Mouse (Mus musculus) liver, postnatal 0 days (tissue): ENCODE results near the gene Riox2. TPM values are rescaled to one million over a fixed set of nuclear protein-coding genes. Genes with fewer than 3 reads are reported as not detected.

Source experiments
- ATAC-seq: fragments of 200-750 bp; cut with Nextera tagmentation; 2 replicates; pipeline ENCODE4 v1.8.0; 2017; ENCODE audit warnings: mild to moderate bottlenecking, moderate library complexity
- DNase-seq: peaks from one replicate; pipeline ENCODE4 v3.0.0-alpha.2; 2016
- H3K27ac ChIP-seq: fragments of 300-500 bp; sonication (generic); 2 replicates; pipeline ENCODE4 v1.5.1; 2014; ENCODE audit warnings: antibody characterized with exemption, moderate library complexity, mild to moderate bottlenecking, low read depth
- H3K27me3 ChIP-seq: fragments of 300-500 bp; sonication (generic); 2 replicates; pipeline ENCODE4 v1.6.1; 2014; ENCODE audit warnings: low read length, control low read depth, mixed read lengths; ENCODE audit not compliant: insufficient read depth
- H3K36me3 ChIP-seq: fragments of 300-500 bp; sonication (generic); replicated peaks from 2 replicates; pipeline ENCODE4 v1.6.1; 2014; ENCODE audit warnings: mild to moderate bottlenecking, control low read depth, low read length, moderate library complexity, mixed read lengths; ENCODE audit not compliant: insufficient read depth
- H3K4me1 ChIP-seq: fragments of 300-500 bp; sonication (generic); 2 replicates; pipeline ENCODE4 v1.6.1; 2014; ENCODE audit warnings: antibody characterized with exemption, mild to moderate bottlenecking, control low read depth; ENCODE audit not compliant: insufficient read depth
- H3K4me2 ChIP-seq: fragments of 300-500 bp; sonication (generic); 2 replicates; pipeline ENCODE4 v1.6.1; 2014; ENCODE audit warnings: low read depth, mild to moderate bottlenecking, low read length, moderate library complexity, mixed read lengths
- H3K4me3 ChIP-seq: fragments of 300-500 bp; sonication (generic); 2 replicates; pipeline ENCODE4 v1.5.1; 2014; ENCODE audit warnings: low read depth, low read length
- H3K9ac ChIP-seq: fragments of 300-500 bp; sonication (generic); replicated peaks from 2 replicates; pipeline ENCODE4 v1.6.1; 2014; ENCODE audit warnings: mild to moderate bottlenecking, moderate library complexity
- H3K9me3 ChIP-seq: fragments of 300-500 bp; sonication (generic); 2 replicates; pipeline ENCODE4 v1.6.1; 2016; ENCODE audit warnings: mild to moderate bottlenecking, control low read depth, low read length, mixed read lengths
- CTCF ChIP-seq: sonication (generic); IDR thresholded peaks from 2 replicates; pipeline ENCODE4 v1.5.1; 2016; ENCODE audit warnings: antibody characterized with exemption, low read depth
- EP300 ChIP-seq: IDR thresholded peaks from 2 replicates; pipeline ENCODE4 v1.6.1; 2016; ENCODE audit warnings: antibody characterized with exemption, low read depth, mild to moderate bottlenecking
- WGBS: fragments of 180-500 bp; shearing (Covaris S2); extraction: QIAGEN DNeasy Blood & Tissue Kit; methylation state at CpG from one replicate; pipeline ENCODE4 v1.1.7; 2014; ENCODE audit not compliant: insufficient replicate concordance; 5-methylcytosine and 5-hydroxymethylcytosine counted together
- polyA plus RNA-seq: library from polyadenylated mRNA; unstranded; fragments of >200 nt; fragmentation: Nextera tagmentation; extraction: Ambion mirVana; gene quantifications from 2 replicates; pipeline ENCODE4 v1.2.1, GENCODE M21; 2015

Gene Riox2
- polyA plus RNA-seq, 1 experiment from 2014 or later, result 10.4 TPM

DNA sequence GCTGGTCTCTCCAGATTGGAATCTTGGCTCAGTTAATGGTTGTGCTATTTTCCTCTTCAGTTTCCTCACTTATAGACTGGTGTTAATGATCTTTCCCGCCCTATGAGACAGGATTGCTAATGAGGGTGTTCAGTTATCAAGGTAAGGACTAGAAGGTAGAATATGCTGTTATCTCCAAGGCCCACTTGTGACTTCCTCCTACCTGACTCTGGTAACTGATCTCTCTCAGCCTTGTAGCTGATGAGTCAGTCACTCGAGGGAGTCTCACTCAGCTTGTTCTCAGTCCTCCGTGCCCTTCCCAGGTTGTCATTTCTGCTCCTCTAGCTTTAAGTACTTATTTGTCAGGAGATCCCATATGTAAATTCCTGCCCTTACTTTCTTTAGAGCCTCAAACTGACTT, 6.4 kb downstream of the Riox2 start:
- whole genome bisulfite sequencing, result 72% methylated on average over 3 of the region's 3 CpGs
- Histone ChIP-seq H3K4me1 (0 out of 2 replicates have a peak, but pooled peaks cover 1% of the 10 kb centered on the region), H3K9me3 (no peaks in the 10 kb centered on the region), H3K9ac (no peak overlapping the region), H3K4me3 (no peak overlapping the region), H3K27me3 (no peaks in the 10 kb centered on the region), H3K4me2 (no peak overlapping the region), H3K27ac (no peak overlapping the region), H3K36me3 (peaks cover 42% of the 10 kb centered on the region)
- no peak for TF ChIP-seq CTCF
- TF ChIP-seq EP300, result no peak
- no peak for ATAC-seq
- DNase-seq, result no peak

DNA sequence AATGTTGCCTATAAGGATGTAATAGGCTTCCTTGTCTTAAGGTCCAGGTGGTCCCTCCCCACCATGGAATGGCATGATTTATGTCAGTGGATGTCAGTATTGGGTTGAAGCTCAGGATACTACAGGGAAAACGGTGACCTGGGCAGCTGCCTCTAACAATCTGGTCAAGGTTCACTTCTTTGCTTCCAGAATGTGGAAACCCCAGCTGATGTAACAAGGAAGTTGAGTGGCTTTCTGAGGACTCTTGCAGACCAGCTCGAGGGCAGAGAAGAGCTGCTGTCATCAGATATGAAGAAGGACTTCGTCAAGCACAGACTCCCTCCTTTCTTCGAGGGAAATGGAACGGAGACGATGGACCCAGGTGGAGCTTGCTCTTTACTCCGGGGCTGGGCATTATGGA, 15.7 kb downstream of the Riox2 start:
- no peak for TF ChIP-seq EP300
- no peak for TF ChIP-seq CTCF
- WGBS, result 65% methylated on average over 7 of the region's 7 CpGs
- Histone ChIP-seq H3K9me3 (no peaks in the 10 kb centered on the region), H3K4me1 (no peaks in the 10 kb centered on the region), H3K27me3 (no peaks in the 10 kb centered on the region), H3K4me2 (no peak overlapping the region), H3K9ac (no peak overlapping the region), H3K4me3 (no peak overlapping the region), H3K27ac (no peak overlapping the region), H3K36me3 (peaks cover 47% of the 10 kb centered on the region)
- DNase-seq, result no peak
- ATAC-seq, result no peak

- 68% methylated on average over 9 of the region's 9 CpGs for WGBS
- Histone ChIP-seq H3K27ac (no peak overlapping the region), H3K4me1 (no peaks in the 10 kb centered on the region), H3K36me3 (peaks cover 45% of the 10 kb centered on the region), H3K9ac (no peak overlapping the region), H3K27me3 (no peaks in the 10 kb centered on the region), H3K9me3 (no peaks in the 10 kb centered on the region), H3K4me3 (no peak overlapping the region), H3K4me2 (no peak overlapping the region)
- no peak for TF ChIP-seq EP300
- TF ChIP-seq CTCF, result no peak
- no peak; the same call in 1 of the 2 replicates for ATAC-seq
- DNase-seq, result no peak
These were observed 16.5 kb downstream of the Riox2 start for GRCm38 (mm10) chr16:59487975-59488548.

DNA sequence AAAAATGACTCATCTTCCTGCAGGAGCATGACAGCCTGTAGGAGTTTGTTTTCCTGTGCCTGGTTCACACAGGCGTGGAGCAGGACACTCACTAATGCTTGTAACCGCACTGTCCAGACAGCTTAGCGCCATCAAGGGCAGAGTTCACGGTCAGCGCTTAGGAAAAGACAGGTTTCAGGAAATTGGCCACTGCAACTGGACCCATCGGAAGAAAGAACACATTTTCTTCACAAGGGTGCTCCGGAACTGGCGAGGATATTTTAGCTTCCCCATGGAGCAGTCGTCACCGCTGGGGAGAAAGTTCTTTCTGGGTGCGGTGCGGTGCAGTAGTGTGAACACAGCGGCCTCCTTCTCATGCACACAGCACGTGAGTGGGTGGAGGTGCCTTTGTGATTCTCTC, 21.6 kb downstream of the Riox2 start:
- no peak overlapping the region for H3K9ac ChIP-seq
- H3K4me2 ChIP-seq, result no peak overlapping the region
- H3K4me3 ChIP-seq, result no peak overlapping the region
- 89% methylated on average over 14 of the region's 14 CpGs for WGBS
- H3K36me3 ChIP-seq, result peaks cover 33% of the 10 kb centered on the region
- TF ChIP-seq CTCF (no peak), EP300 (no peak)
- no peaks in the 10 kb centered on the region for H3K4me1 ChIP-seq
- DNase-seq (no peak), ATAC-seq (no peak)
- H3K9me3 ChIP-seq, result no peaks in the 10 kb centered on the region
- H3K27me3 ChIP-seq, result no peaks in the 10 kb centered on the region
- no peak overlapping the region for H3K27ac ChIP-seq

DNA sequence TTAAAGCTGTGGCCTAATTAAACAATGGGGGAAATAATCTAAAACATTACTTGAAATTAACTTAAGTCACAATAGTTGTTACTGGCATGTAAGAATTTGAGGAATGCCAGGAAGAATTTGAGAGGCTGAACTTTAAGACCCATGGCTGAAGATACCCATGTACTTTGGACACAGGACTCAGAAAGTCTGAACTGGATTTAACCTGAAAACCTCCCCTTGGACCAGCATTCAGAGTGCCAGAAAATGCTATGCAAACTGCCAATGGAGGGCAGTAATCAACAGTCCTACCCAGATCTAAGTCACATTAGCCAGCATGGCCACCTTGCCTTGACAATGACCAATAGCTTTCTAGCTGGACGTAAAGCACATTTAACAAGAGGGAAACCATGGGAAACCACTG, 26.4 kb downstream of the Riox2 start:
- TF ChIP-seq EP300 (no peak), CTCF (no peak)
- 78% methylated on average over 1 of the region's 1 CpGs for WGBS
- ATAC-seq (no peak), DNase-seq (no peak)
- peaks cover 8% of the 10 kb centered on the region for H3K36me3 ChIP-seq
- H3K4me2 ChIP-seq, result no peak overlapping the region
- H3K4me1 ChIP-seq, result no peaks in the 10 kb centered on the region
- H3K4me3 ChIP-seq, result no peak overlapping the region
- H3K27me3 ChIP-seq, result no peaks in the 10 kb centered on the region
- no peak overlapping the region for H3K9ac ChIP-seq
- H3K27ac ChIP-seq, result no peak overlapping the region
- H3K9me3 ChIP-seq, result no peaks in the 10 kb centered on the region

DNA sequence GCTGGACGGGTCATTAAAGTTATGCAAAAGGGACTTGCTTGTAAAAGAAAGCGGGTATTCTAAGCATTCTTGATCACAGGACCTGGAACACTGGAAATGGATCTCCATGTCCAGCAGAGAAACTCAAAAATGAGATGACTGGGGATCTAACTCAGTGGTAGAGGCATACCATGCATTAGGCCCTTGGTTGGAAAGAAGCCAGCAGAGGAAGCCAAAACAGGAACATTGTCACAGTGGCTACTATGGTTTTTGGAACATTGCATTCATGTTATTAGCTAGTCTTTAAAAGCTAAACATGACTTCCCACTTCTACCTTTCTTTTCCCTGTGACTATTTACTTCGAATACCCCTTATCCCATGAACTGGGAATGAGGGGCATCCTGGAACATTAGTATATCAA, 27.6 kb downstream of the Riox2 start:
- Histone ChIP-seq H3K36me3 (peaks cover 5% of the 10 kb centered on the region; the same call in 1 of the 2 replicates), H3K27ac (no peak overlapping the region), H3K27me3 (no peaks in the 10 kb centered on the region), H3K9me3 (no peaks in the 10 kb centered on the region), H3K4me2 (no peak overlapping the region), H3K4me3 (no peak overlapping the region), H3K4me1 (no peaks in the 10 kb centered on the region), H3K9ac (no peak overlapping the region)
- TF ChIP-seq EP300, result no peak
- TF ChIP-seq CTCF, result no peak
- 87% methylated on average over 3 of the region's 3 CpGs for WGBS
- no peak for ATAC-seq
- no peak for DNase-seq

DNA sequence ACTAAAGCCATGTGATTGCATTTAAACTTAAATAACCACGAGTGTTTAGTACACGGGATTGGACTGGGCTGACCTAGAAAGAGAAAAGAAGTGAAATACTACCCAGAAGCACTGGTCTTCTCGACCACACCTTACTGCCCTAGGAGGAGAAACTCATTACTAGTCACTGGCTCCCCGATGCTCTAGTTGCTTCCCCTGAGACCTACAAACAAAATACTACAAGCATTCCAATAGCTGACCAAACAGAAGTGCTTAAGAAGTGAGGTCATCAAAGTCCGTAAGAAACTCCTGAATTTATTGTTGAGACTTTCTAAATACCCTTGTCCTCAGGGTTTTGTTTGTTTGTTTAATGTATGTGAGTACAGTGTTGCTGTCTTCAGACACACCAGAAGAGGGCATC, 38.3 kb downstream of the Riox2 start:
- DNase-seq (no peak), ATAC-seq (no peak)
- no peak overlapping the region for H3K4me3 ChIP-seq
- no peak overlapping the region for H3K4me2 ChIP-seq
- no peak overlapping the region for H3K9ac ChIP-seq
- TF ChIP-seq CTCF (no peak), EP300 (no peak)
- H3K9me3 ChIP-seq, result no peaks in the 10 kb centered on the region
- H3K36me3 ChIP-seq, result no peaks in the 10 kb centered on the region
- WGBS, result 70% methylated on average over 5 of the region's 5 CpGs
- no peaks in the 10 kb centered on the region for H3K4me1 ChIP-seq
- H3K27me3 ChIP-seq, result no peaks in the 10 kb centered on the region
- H3K27ac ChIP-seq, result no peak overlapping the region
